Mouse (Mus musculus) limb, embryonic 12.5 days (tissue): ENCODE measurements around the gene Becn1. TPM values are rescaled to one million over a fixed set of nuclear protein-coding genes. Genes with fewer than 3 reads are reported as not detected.
A peak's percentile ranks its signal among the peaks of the same experiment; 100 is the strongest.

Experiments used
- ATAC-seq: fragments of 200-750 bp; cut with Nextera tagmentation; 2 replicates; pipeline ENCODE4 v1.8.0; 2017; ENCODE audit warnings: low read depth, moderate TSS enrichment; ENCODE audit not compliant: insufficient number of reproducible peaks, insufficient read depth, low FRiP score, low TSS enrichment
- H3K27ac ChIP-seq: fragments of 300-500 bp; sonication (generic); 2 replicates; pipeline ENCODE4 v1.5.1; 2016; ENCODE audit warnings: mild to moderate bottlenecking, moderate library complexity
- H3K27me3 ChIP-seq: fragments of 300-500 bp; sonication (generic); 2 replicates; pipeline ENCODE4 v1.6.1; 2016; ENCODE audit warnings: mild to moderate bottlenecking, moderate library complexity
- H3K36me3 ChIP-seq: fragments of 300-500 bp; sonication (generic); 2 replicates; pipeline ENCODE4 v1.6.1; 2016; ENCODE audit warnings: mild to moderate bottlenecking, moderate library complexity
- H3K4me1 ChIP-seq: fragments of 300-500 bp; sonication (generic); replicated peaks from 2 replicates; pipeline ENCODE4 v1.6.1; 2016
- H3K4me2 ChIP-seq: fragments of 300-500 bp; sonication (generic); 2 replicates; pipeline ENCODE4 v1.6.1; 2016; ENCODE audit warnings: mild to moderate bottlenecking, moderate library complexity
- H3K4me3 ChIP-seq: fragments of 300-500 bp; sonication (generic); replicated peaks from 2 replicates; pipeline ENCODE4 v1.5.1; 2016; ENCODE audit warnings: mild to moderate bottlenecking
- H3K9ac ChIP-seq: fragments of 300-500 bp; sonication (generic); replicated peaks from 2 replicates; pipeline ENCODE4 v1.6.1; 2016; ENCODE audit warnings: mild to moderate bottlenecking, moderate library complexity
- H3K9me3 ChIP-seq: fragments of 300-500 bp; sonication (generic); 2 replicates; pipeline ENCODE4 v1.6.1; 2016; ENCODE audit warnings: mild to moderate bottlenecking, moderate library complexity
- WGBS: fragments of 180-500 bp; shearing (Covaris S2); methylation state at CpG from one replicate; pipeline ENCODE4 v1.1.7; 2016; 5-methylcytosine and 5-hydroxymethylcytosine counted together
- polyA plus RNA-seq: library from polyadenylated mRNA; unstranded; fragments of >200 nt; fragmentation: Nextera tagmentation; extraction: Ambion mirVana; gene quantifications from 2 replicates; pipeline ENCODE4 v1.2.1, GENCODE M21; 2016

The Becn1 gene
- polyA plus RNA-seq, 1 experiment from 2014 or later: 129 TPM

- 17% methylated on average over 7 of the region's 7 CpGs for WGBS
- ATAC-seq: no peak
Measured at GRCm38 (mm10) chr11:101252941-101253340, 49.1 kb downstream of the Becn1 start.

GRCm38 (mm10) chr11:101251031-101251430, 51.1 kb downstream of the Becn1 start:
- Histone ChIP-seq H3K4me2 (no peak overlapping the region), H3K4me3 (no peak overlapping the region), H3K9me3 (no peaks in the 10 kb centered on the region), H3K9ac (no peak overlapping the region), H3K27me3 (peaks cover 22% of the 10 kb centered on the region), H3K27ac (no peak overlapping the region), H3K4me1 (peaks cover 32% of the 10 kb centered on the region), H3K36me3 (peaks cover 3% of the 10 kb centered on the region)
- ATAC-seq: no peak
- 72% methylated on average over 2 of the region's 2 CpGs for WGBS

More at GRCm38 (mm10) chr11:101252941-101253340, 49.1 kb downstream of the Becn1 start:
- peak overlapping the region; percentile 88 for H3K27ac ChIP-seq
- H3K4me3 ChIP-seq: peak overlapping the region; percentile 90
- peak overlapping the region; percentile 90 for H3K9ac ChIP-seq
- peaks cover 20% of the 10 kb centered on the region for H3K4me1 ChIP-seq
- peaks cover 17% of the 10 kb centered on the region for H3K36me3 ChIP-seq
- H3K4me2 ChIP-seq: peak overlapping the region; percentile 95
- no peaks in the 10 kb centered on the region for H3K9me3 ChIP-seq
- H3K27me3 ChIP-seq: peaks cover 4% of the 10 kb centered on the region

GRCm38 (mm10) chr11:101248258-101248994, 53.7 kb downstream of the Becn1 start:
- Histone ChIP-seq H3K36me3 (no peaks in the 10 kb centered on the region), H3K4me3 (no peak overlapping the region), H3K27me3 (peaks cover 22% of the 10 kb centered on the region), H3K27ac (no peak overlapping the region), H3K4me2 (peak overlapping the region; percentile 2; the same call in 1 of the 2 replicates), H3K9ac (no peak overlapping the region), H3K9me3 (no peaks in the 10 kb centered on the region), H3K4me1 (peaks cover 39% of the 10 kb centered on the region)
- ATAC-seq: no peak
- WGBS: 29% methylated on average over 14 of the region's 14 CpGs

- Histone ChIP-seq H3K4me1 (peaks cover 34% of the 10 kb centered on the region), H3K4me3 (peak overlapping the region; percentile 63), H3K4me2 (peak overlapping the region; percentile 98), H3K36me3 (no peaks in the 10 kb centered on the region), H3K27ac (0 out of 2 replicates have a peak overlapping the region, but pooled peaks have one; percentile 29), H3K9me3 (no peaks in the 10 kb centered on the region), H3K9ac (no peak overlapping the region), H3K27me3 (peaks cover 22% of the 10 kb centered on the region)
- no peak for ATAC-seq
- WGBS: 85% methylated on average over 6 of the region's 6 CpGs
Measured at GRCm38 (mm10) chr11:101247521-101248030, 54.5 kb downstream of the Becn1 start.

GRCm38 (mm10) chr11:101246702-101247012, 55.4 kb downstream of the Becn1 start:
- peak overlapping the region; percentile 75; the same call in 1 of the 2 replicates for H3K9ac ChIP-seq
- peak overlapping the region; percentile 63 for H3K4me3 ChIP-seq
- H3K4me2 ChIP-seq: peak overlapping the region; percentile 98
- no peaks in the 10 kb centered on the region for H3K9me3 ChIP-seq
- no peak for ATAC-seq
- H3K27ac ChIP-seq: peak overlapping the region; percentile 74; the same call in 1 of the 2 replicates
- peaks cover 34% of the 10 kb centered on the region for H3K4me1 ChIP-seq
- 11% methylated on average over 7 of the region's 7 CpGs for WGBS
- no peaks in the 10 kb centered on the region for H3K36me3 ChIP-seq
- H3K27me3 ChIP-seq: peaks cover 22% of the 10 kb centered on the region

GRCm38 (mm10) chr11:101245855-101246701, 56.0 kb downstream of the Becn1 start, which contains the start of gene Ramp2:
TSS of gene Ramp2 (plus strand) at chr11:101246028.
- peaks cover 22% of the 10 kb centered on the region for H3K27me3 ChIP-seq
- H3K36me3 ChIP-seq: no peaks in the 10 kb centered on the region
- H3K4me2 ChIP-seq: peak within 1 kb of the TSS; percentile 98
- WGBS: under 1% methylated on average over 61 of the region's 63 CpGs
- peak within 1 kb of the TSS; percentile 63 for H3K4me3 ChIP-seq
- H3K9ac ChIP-seq: peak within 1 kb of the TSS; percentile 75
- H3K27ac ChIP-seq: peak within 1 kb of the TSS; percentile 74
- H3K4me1 ChIP-seq: peaks cover 34% of the 10 kb centered on the region
- no peaks in the 10 kb centered on the region for H3K9me3 ChIP-seq
- peak; percentile 58 for ATAC-seq

GRCm38 (mm10) chr11:101245071-101245470, 57.0 kb downstream of the Becn1 start:
- no peak overlapping the region for H3K4me3 ChIP-seq
- peaks cover 34% of the 10 kb centered on the region for H3K4me1 ChIP-seq
- H3K4me2 ChIP-seq: peak overlapping the region; percentile 98
- ATAC-seq: no peak
- no peaks in the 10 kb centered on the region for H3K9me3 ChIP-seq
- no peaks in the 10 kb centered on the region for H3K36me3 ChIP-seq
- H3K9ac ChIP-seq: no peak overlapping the region
- 2% methylated on average over 4 of the region's 4 CpGs for WGBS
- peak overlapping the region; percentile 74; the same call in 1 of the 2 replicates for H3K27ac ChIP-seq
- peaks cover 22% of the 10 kb centered on the region for H3K27me3 ChIP-seq

- peaks cover 10% of the 10 kb centered on the region; the same call in 1 of the 2 replicates for H3K4me1 ChIP-seq
- H3K9ac ChIP-seq: no peak overlapping the region; the same call in 1 of the 2 replicates
- H3K9me3 ChIP-seq: no peaks in the 10 kb centered on the region
- H3K36me3 ChIP-seq: no peaks in the 10 kb centered on the region
- H3K27me3 ChIP-seq: no peaks in the 10 kb centered on the region
- H3K4me2 ChIP-seq: no peak overlapping the region
- peak overlapping the region; percentile 66 for H3K27ac ChIP-seq
- no peak for ATAC-seq
- no peak overlapping the region for H3K4me3 ChIP-seq
- WGBS: 17% methylated on average over 5 of the region's 5 CpGs
Measured at GRCm38 (mm10) chr11:101238071-101238647, 63.9 kb downstream of the Becn1 start.

GRCm38 (mm10) chr11:101236782-101237181, 65.3 kb downstream of the Becn1 start:
- H3K27ac ChIP-seq: no peak overlapping the region
- H3K9ac ChIP-seq: no peak overlapping the region
- no peaks in the 10 kb centered on the region for H3K27me3 ChIP-seq
- WGBS: 93% methylated on average over 5 of the region's 5 CpGs
- no peak for ATAC-seq
- H3K4me3 ChIP-seq: no peak overlapping the region
- H3K36me3 ChIP-seq: no peaks in the 10 kb centered on the region
- H3K4me1 ChIP-seq: peaks cover 18% of the 10 kb centered on the region
- no peak overlapping the region for H3K4me2 ChIP-seq
- no peaks in the 10 kb centered on the region for H3K9me3 ChIP-seq
